Mouse (Mus musculus) c-Kit-negative CD71-positive TER-119-positive erythroid progenitor cells, embryonic 14.5 days (primary cell): ENCODE data around the gene Filip1l.

Experiments used
- DNase-seq: peaks from one replicate; pipeline ENCODE4 v3.0.0-alpha.2; 2013; ENCODE audit warnings: low read depth, low spot score

Filip1l gene

GRCm38 (mm10) chr16:57568648-57569404 lies 215.9 kb downstream of the Filip1l start:
- no peak for DNase-seq

- DNase-seq = no peak
Observed at GRCm38 (mm10) chr16:57570789-57571311, 218.0 kb downstream of the Filip1l start.

- DNase-seq = no peak
Observed at GRCm38 (mm10) chr16:57573831-57574230, 220.9 kb downstream of the Filip1l start.

- no peak for DNase-seq
Observed at GRCm38 (mm10) chr16:57575764-57576388, 223.0 kb downstream of the Filip1l start.

GRCm38 (mm10) chr16:57577519-57577918 lies 224.6 kb downstream of the Filip1l start:
- no peak for DNase-seq

GRCm38 (mm10) chr16:57580041-57580440 lies 227.1 kb downstream of the Filip1l start:
- no peak for DNase-seq

GRCm38 (mm10) chr16:57582008-57582407 lies 229.1 kb downstream of the Filip1l start:
- DNase-seq = no peak

GRCm38 (mm10) chr16:57585201-57585600 lies 232.3 kb downstream of the Filip1l start:
- DNase-seq = no peak

- DNase-seq = peak; percentile 21
Observed at GRCm38 (mm10) chr16:57593422-57594157, 240.7 kb downstream of the Filip1l start.

GRCm38 (mm10) chr16:57597295-57597957 lies 244.5 kb downstream of the Filip1l start:
- DNase-seq = no peak

- DNase-seq = no peak
Observed at GRCm38 (mm10) chr16:57601031-57601430, 248.1 kb downstream of the Filip1l start.

GRCm38 (mm10) chr16:57606444-57607227 lies 253.7 kb downstream of the Filip1l start, which contains the start of gene Cmss1:
Gene Cmss1, minus strand, starts transcription at chr16:57606864.
- peak; percentile 77 for DNase-seq

GRCm38 (mm10) chr16:57611768-57612167 lies 258.9 kb downstream of the Filip1l start:
- no peak for DNase-seq
